Mouse (Mus musculus) embryonic facial prominence, embryonic 13.5 days (tissue): ENCODE data around the gene Hoxb13. TPM values are rescaled to one million over a fixed set of nuclear protein-coding genes. Genes with fewer than 3 reads are reported as not detected.

ENCODE experiments used
- ATAC-seq: fragments of 200-750 bp; cut with Nextera tagmentation; 2 replicates; pipeline ENCODE4 v1.8.0; 2017; ENCODE audit warnings: low read depth; ENCODE audit not compliant: insufficient number of reproducible peaks, insufficient read depth, low FRiP score, low TSS enrichment
- H3K27ac ChIP-seq: fragments of 300-500 bp; sonication (generic); 2 replicates; pipeline ENCODE4 v1.5.1; 2015; ENCODE audit warnings: moderate library complexity, mild to moderate bottlenecking, inconsistent platforms
- H3K27me3 ChIP-seq: fragments of 300-500 bp; sonication (generic); 2 replicates; pipeline ENCODE4 v1.6.1; 2015; ENCODE audit warnings: mild to moderate bottlenecking, inconsistent platforms
- H3K36me3 ChIP-seq: fragments of 300-500 bp; sonication (generic); 2 replicates; pipeline ENCODE4 v1.6.1; 2015; ENCODE audit warnings: mild to moderate bottlenecking, inconsistent platforms
- H3K4me1 ChIP-seq: fragments of 300-500 bp; sonication (generic); 2 replicates; pipeline ENCODE4 v1.6.1; 2015; ENCODE audit warnings: inconsistent platforms
- H3K4me2 ChIP-seq: fragments of 300-500 bp; sonication (generic); 2 replicates; pipeline ENCODE4 v1.6.1; 2015; ENCODE audit warnings: moderate library complexity, mild to moderate bottlenecking, inconsistent platforms
- H3K4me3 ChIP-seq: fragments of 300-500 bp; sonication (generic); 2 replicates; pipeline ENCODE4 v1.5.1; 2015; ENCODE audit warnings: mild to moderate bottlenecking, inconsistent platforms
- H3K9ac ChIP-seq: fragments of 300-500 bp; sonication (generic); 2 replicates; pipeline ENCODE4 v1.6.1; 2015; ENCODE audit warnings: mild to moderate bottlenecking, inconsistent platforms
- H3K9me3 ChIP-seq: fragments of 300-500 bp; sonication (generic); 2 replicates; pipeline ENCODE4 v1.6.1; 2016; ENCODE audit warnings: inconsistent platforms
- WGBS: fragments of 180-500 bp; shearing (Covaris S2); methylation state at CpG from one replicate; pipeline ENCODE4 v1.1.7; 2015; ENCODE audit warnings: mixed read lengths; 5-methylcytosine and 5-hydroxymethylcytosine counted together
- polyA plus RNA-seq: library from polyadenylated mRNA; unstranded; fragments of >200 nt; fragmentation: Nextera tagmentation; extraction: Ambion mirVana; gene quantifications from 2 replicates; pipeline ENCODE4 v1.2.1, GENCODE M21; 2015

Gene Hoxb13
- polyA plus RNA-seq = not detected in 2 replicates

DNA sequence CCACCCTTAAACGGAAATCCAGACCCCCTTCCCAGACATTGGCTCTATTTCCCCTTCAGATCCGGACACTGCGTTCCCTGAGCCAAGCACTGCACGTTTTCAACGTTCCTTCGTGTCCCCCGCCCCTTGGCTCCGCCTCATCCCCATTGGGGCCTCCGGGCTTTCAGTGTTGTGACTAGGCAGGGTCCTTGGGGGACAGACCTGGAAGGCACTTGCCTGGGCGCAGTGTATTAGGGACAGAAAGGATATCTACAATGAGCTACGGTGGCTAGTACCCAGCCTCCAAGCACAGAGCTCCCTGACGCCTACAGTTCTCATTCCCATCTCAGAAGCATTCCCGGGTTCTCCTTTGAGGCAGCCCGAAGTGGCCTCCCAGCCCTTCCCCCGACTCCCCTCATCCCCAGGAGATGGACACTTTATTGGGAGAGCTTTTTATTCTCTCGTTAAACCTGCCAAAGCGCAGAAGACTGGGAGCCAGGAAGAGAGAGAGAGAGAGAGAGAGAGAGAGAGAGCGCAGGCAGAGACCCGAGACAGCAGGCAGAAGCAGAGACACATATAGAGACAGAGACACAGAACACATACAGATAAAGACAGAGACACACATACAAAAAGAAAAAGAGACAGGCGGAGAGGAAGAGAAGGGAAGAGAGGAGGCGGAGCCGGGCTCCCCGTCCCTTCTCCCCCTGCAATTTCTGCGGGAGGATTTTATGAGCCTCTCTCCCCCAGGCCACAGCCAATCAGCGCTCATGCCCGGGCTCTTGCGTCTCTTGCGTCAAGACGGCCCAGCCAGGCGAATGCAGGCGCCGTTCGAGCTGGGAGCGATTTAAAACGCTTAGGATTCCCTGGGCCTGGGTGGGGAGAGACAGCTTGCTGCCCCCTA, at the start of gene Hoxb13:
Gene Hoxb13 (plus strand): TSS at position 796 of the 880 bp plus-strand sequence.
- peak within 1 kb of the TSS; percentile 24 for H3K4me3 ChIP-seq
- H3K36me3 ChIP-seq = no peaks in the 10 kb centered on the region
- WGBS = under 1% methylated on average over 35 of the region's 35 CpGs
- H3K27ac ChIP-seq = no peak within 1 kb of the TSS
- H3K9me3 ChIP-seq = no peaks in the 10 kb centered on the region
- no peak within 1 kb of the TSS for H3K9ac ChIP-seq
- ATAC-seq = no peak
- peaks cover 100% of the 10 kb centered on the region for H3K27me3 ChIP-seq
- peaks cover 4% of the 10 kb centered on the region; the same call in 1 of the 2 replicates for H3K4me1 ChIP-seq
- peak within 1 kb of the TSS; percentile 42 for H3K4me2 ChIP-seq

DNA sequence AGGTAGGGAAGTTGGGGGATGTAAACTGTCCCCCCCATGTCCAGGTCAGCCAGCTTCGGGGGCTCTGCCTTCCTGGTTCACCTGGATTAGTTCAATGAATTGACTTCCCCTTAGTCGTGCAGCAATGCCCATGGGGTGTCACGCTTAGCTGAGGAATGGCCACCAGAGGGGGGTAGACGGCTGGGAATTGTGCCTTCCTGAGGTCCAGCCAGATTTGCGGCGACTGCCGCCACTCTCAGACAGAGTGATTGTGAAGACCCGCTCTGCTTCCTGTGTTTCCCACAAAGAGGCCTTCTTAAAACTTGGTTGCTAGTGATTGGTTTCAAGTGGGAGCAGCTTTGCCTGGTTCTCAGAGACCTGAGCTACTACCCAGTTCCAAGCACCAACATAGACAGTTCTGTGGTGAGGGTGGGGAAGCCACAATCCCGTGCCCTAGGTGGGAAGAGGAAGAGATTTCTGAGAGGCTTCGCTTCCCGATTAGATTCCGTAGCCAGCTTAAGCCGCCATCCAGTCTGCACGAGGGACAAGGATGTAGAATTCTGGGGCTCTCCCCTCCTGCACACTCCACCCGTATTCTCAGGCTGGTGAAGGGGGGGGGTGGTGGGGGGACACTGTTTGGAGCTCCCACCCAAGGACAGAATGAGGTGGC, 48.4 kb upstream of the Hoxb13 start:
- Histone ChIP-seq H3K9me3 (no peaks in the 10 kb centered on the region), H3K4me3 (peak overlapping the region; percentile 19), H3K9ac (peak overlapping the region; percentile 44), H3K4me2 (peak overlapping the region; percentile 43), H3K27ac (no peak overlapping the region), H3K4me1 (no peaks in the 10 kb centered on the region), H3K36me3 (no peaks in the 10 kb centered on the region), H3K27me3 (peaks cover 63% of the 10 kb centered on the region)
- ATAC-seq = no peak
- 2% methylated on average over 15 of the region's 15 CpGs for WGBS

DNA sequence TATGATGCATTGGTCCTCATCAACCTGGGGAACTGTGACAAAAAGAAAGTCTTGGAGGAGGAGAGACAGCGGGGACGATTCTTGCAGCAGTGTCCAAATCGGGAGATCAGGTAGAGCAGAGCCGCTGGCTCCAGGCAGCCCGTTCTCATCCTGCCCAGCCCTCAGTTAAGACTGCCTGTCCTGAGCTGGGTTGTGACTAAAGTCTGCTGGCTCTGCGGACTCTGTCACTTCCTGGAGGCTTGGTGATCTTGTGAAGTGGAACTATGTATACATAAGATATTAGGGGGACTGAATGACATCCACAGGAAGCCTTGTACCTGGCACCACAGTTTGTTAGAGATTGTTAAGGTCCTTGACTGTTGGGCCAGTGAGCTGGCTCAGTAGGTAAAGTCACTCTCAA, 46.6 kb upstream of the Hoxb13 start:
- WGBS = 80% methylated on average over 6 of the region's 6 CpGs
- no peaks in the 10 kb centered on the region for H3K4me1 ChIP-seq
- no peaks in the 10 kb centered on the region for H3K9me3 ChIP-seq
- H3K4me2 ChIP-seq = no peak overlapping the region
- no peak overlapping the region for H3K9ac ChIP-seq
- H3K27me3 ChIP-seq = peaks cover 79% of the 10 kb centered on the region
- H3K4me3 ChIP-seq = no peak overlapping the region
- ATAC-seq = no peak
- no peaks in the 10 kb centered on the region for H3K36me3 ChIP-seq
- no peak overlapping the region for H3K27ac ChIP-seq

DNA sequence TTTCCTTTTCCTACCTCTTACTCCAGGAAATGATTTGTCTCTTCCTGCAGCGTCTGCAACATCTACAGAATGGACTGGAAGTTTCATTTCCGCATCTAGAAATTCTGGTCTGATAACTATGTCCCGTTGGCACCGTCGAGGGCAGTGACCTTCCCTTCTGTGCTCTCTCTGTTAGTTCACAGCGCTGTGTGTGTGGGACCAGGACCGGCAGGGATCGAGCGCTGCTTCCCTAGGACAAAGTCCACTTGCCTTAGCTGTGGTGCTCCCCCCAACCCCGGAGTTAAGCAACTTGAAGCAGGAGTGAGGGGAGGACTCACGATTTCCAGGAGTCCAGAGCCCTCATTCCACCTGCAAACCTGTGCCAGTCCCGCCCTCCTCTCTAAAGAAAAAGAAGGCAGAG, 29.3 kb upstream of the Hoxb13 start:
- Histone ChIP-seq H3K4me2 (no peak overlapping the region), H3K36me3 (no peaks in the 10 kb centered on the region), H3K27ac (no peak overlapping the region), H3K4me1 (no peaks in the 10 kb centered on the region), H3K4me3 (no peak overlapping the region), H3K9me3 (no peaks in the 10 kb centered on the region), H3K9ac (no peak overlapping the region), H3K27me3 (peaks cover 84% of the 10 kb centered on the region)
- 62% methylated on average over 12 of the region's 12 CpGs for WGBS
- ATAC-seq = no peak

DNA sequence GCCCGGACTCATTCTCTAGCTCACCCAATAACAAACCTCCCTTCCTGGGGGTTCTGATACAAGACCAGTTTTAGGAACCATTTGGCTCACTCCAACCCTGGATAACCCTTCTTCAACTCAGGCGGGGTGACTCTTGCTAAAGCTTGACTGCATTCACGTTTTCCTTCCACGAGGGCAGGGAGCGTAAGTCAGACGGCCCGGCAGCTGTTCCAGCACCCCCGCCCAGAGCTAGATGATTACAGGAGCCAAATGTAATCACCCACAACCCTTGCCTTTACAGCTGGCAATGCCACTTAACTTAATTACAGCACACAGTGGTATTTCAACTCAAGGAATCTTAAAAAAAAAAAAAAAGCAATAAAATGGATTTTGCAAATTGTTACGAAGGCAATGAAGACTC, 26.0 kb upstream of the Hoxb13 start:
- Histone ChIP-seq H3K27me3 (peaks cover 99% of the 10 kb centered on the region), H3K4me1 (no peaks in the 10 kb centered on the region), H3K4me2 (no peak overlapping the region), H3K36me3 (no peaks in the 10 kb centered on the region), H3K9me3 (0 out of 2 replicates have a peak, but pooled peaks cover 2% of the 10 kb centered on the region), H3K9ac (no peak overlapping the region), H3K4me3 (no peak overlapping the region), H3K27ac (no peak overlapping the region)
- no peak for ATAC-seq
- WGBS = 32% methylated on average over 9 of the region's 9 CpGs

DNA sequence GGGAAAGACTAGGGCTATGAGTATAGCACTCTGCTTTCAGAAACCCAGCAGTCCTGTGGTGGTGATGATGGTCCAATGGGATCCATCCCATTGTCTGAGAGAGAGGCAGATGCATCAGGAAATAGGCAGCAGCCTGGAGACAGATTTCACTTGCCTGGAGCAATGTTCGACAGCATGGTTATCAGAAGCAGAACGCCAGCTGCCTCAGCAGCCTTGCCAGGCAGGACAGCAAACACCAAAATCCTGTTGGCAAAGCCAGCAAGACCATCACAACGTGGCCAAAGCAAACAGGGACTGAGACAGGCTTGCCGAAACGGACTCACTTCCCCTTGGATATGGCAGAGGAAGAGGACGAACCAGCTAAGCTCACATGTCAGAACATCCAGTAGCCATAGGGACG, 25.1 kb upstream of the Hoxb13 start:
- Histone ChIP-seq H3K27me3 (peaks cover 100% of the 10 kb centered on the region), H3K27ac (no peak overlapping the region), H3K4me2 (no peak overlapping the region), H3K36me3 (no peaks in the 10 kb centered on the region), H3K4me3 (no peak overlapping the region), H3K9me3 (0 out of 2 replicates have a peak, but pooled peaks cover 2% of the 10 kb centered on the region), H3K4me1 (no peaks in the 10 kb centered on the region), H3K9ac (no peak overlapping the region)
- ATAC-seq = no peak
- WGBS = 16% methylated on average over 7 of the region's 7 CpGs

DNA sequence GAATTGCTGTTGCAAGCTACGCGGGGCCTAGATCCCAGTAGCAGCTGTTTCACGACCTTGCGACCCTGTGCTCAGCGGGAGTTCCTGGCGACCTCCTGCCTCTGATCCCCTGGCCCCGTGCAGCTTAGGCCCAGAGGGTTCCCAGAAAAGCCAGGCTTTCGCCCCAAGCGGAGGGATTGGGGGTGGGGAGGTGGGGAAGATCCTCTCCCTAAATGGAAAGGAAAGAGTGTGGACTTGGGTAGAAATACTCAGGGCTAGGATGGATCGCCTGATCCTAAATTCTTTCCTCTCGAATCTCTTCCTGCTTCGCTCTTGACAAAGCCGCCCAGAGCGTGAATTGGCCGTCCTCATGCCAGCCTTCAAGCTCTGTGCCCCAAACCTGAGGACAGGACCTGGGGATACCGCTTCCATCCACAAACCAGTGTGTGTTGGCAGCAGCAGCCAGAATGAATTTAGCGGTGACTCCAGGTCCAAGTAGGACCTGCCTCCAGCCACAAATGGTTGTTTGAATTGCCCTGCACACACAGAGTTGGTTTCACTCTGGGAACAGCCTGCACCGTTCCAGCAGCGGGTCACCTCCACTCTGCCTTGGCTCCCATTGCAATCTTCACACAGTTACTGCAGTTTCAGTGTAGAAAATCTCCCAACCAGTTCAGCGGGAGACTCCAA, 23.3 kb upstream of the Hoxb13 start:
- 0 out of 2 replicates have a peak overlapping the region, but pooled peaks have one; percentile 6 for H3K4me3 ChIP-seq
- no peak for ATAC-seq
- no peaks in the 10 kb centered on the region for H3K4me1 ChIP-seq
- H3K9me3 ChIP-seq = 0 out of 2 replicates have a peak, but pooled peaks cover 2% of the 10 kb centered on the region
- 2% methylated on average over 20 of the region's 20 CpGs for WGBS
- no peak overlapping the region for H3K27ac ChIP-seq
- H3K4me2 ChIP-seq = no peak overlapping the region
- H3K36me3 ChIP-seq = no peaks in the 10 kb centered on the region
- no peak overlapping the region for H3K9ac ChIP-seq
- H3K27me3 ChIP-seq = peaks cover 100% of the 10 kb centered on the region

DNA sequence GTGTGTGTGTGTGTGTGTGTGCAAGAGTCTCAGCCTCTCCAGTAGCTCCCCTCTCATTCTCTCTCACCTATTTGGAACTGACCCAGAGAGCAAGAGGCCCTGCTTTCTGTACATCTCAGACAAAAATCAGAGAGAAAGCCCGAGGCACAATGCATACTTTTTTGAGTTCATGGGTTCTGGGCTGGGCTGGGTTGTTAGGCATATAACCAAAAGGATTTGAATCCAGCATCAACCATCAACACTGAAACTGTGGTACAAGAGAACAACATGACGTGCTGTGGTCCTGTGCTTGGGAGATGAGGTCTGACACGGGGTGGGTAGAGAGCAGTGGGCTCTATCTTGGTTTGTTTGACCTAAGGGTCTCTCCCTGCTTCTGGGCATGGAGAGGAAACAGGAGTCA, 22.5 kb upstream of the Hoxb13 start:
- Histone ChIP-seq H3K4me3 (no peak overlapping the region), H3K4me2 (no peak overlapping the region), H3K27me3 (peaks cover 100% of the 10 kb centered on the region), H3K9me3 (0 out of 2 replicates have a peak, but pooled peaks cover 2% of the 10 kb centered on the region), H3K4me1 (no peaks in the 10 kb centered on the region), H3K9ac (no peak overlapping the region), H3K27ac (no peak overlapping the region), H3K36me3 (no peaks in the 10 kb centered on the region)
- WGBS = 6% methylated on average over 3 of the region's 3 CpGs
- ATAC-seq = no peak

DNA sequence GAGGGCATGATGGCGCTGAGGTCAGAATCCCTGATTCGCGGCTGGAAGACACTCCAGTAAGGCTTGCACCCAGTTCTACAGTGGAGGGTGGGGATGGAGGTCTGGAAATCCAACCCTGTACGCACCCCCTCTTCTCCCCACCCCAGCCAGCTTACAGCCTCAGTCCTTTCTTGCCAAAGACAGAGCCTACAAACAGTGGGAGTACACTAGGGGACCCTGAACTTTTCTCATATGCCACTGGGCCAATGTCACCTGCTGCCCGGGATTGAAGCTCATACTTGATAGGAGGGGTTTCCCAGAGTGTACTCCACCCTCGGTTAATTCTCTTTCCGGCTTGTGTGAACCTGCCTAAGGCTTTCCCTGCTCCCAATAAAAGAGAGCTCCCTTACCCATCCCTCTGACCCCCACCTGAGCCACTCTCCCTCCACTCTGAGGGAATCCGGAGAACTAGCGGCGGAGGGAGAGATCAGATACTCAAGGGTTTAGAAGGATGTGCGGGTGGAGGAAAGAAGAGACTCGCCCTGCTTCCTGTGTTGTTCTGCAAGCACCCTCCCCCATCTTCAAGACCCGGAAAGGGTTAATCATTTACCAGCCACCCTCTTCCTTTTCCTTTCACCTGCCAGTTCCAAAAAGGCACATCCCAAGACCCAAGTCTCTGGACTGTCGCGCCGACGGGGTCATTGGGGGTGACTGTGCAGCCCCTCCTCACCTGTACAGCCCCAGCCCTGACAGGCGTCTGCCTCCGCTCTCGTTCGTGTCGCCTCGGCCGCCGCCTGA, 21.4 kb upstream of the Hoxb13 start:
- Histone ChIP-seq H3K9me3 (0 out of 2 replicates have a peak, but pooled peaks cover 2% of the 10 kb centered on the region), H3K27me3 (peaks cover 100% of the 10 kb centered on the region), H3K4me3 (no peak overlapping the region), H3K4me1 (0 out of 2 replicates have a peak, but pooled peaks cover 3% of the 10 kb centered on the region), H3K27ac (no peak overlapping the region), H3K9ac (no peak overlapping the region), H3K36me3 (no peaks in the 10 kb centered on the region), H3K4me2 (no peak overlapping the region)
- 1% methylated on average over 25 of the region's 25 CpGs for WGBS
- no peak for ATAC-seq

DNA sequence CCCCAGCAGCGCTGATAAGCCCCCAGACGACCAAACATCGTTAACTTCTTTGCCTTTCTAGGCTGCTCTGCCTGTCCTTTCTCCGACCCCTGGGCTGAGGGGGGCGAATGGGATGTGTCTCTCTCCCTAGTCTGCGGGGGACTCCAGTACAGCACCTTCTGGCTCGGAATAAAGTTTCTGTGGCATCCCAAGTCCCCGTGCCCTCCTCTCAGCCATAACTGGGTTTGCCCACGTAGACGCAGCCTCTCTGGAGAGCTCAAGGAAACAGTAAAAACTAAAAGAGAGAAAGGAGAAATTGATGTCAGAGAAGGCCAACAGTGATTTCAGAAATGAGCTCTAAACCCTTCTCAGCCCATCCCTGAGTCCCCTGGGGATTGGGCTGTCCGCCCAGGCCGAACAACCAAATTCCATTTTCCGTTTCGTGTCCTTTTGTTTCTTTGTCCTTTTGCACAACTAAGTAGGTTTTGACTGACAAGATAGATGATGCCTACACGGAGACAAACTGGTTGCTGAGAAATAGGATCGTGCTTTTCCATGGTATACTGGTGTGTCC, 20.8 kb upstream of the Hoxb13 start:
- Histone ChIP-seq H3K27me3 (peaks cover 100% of the 10 kb centered on the region), H3K4me1 (0 out of 2 replicates have a peak, but pooled peaks cover 3% of the 10 kb centered on the region), H3K27ac (no peak overlapping the region), H3K4me3 (no peak overlapping the region), H3K9me3 (0 out of 2 replicates have a peak, but pooled peaks cover 2% of the 10 kb centered on the region), H3K36me3 (no peaks in the 10 kb centered on the region), H3K9ac (no peak overlapping the region), H3K4me2 (no peak overlapping the region)
- no peak for ATAC-seq
- WGBS = 2% methylated on average over 16 of the region's 16 CpGs
